Mouse (Mus musculus) midbrain, embryonic 12.5 days (tissue): ENCODE data around the gene Chrm3. TPM values are rescaled to one million over a fixed set of nuclear protein-coding genes. Genes with fewer than 3 reads are reported as not detected.

Experiments
- ATAC-seq: fragments of 200-750 bp; cut with Nextera tagmentation; 2 replicates; pipeline ENCODE4 v1.8.0; 2017; ENCODE audit warnings: low read depth, moderate TSS enrichment, moderate library complexity; ENCODE audit not compliant: low FRiP score
- H3K27ac ChIP-seq: fragments of 300-500 bp; sonication (generic); replicated peaks from 2 replicates; pipeline ENCODE4 v1.5.1; 2016; ENCODE audit warnings: mild to moderate bottlenecking
- H3K27me3 ChIP-seq: fragments of 300-500 bp; sonication (generic); 2 replicates; pipeline ENCODE4 v1.6.1; 2016; ENCODE audit warnings: mild to moderate bottlenecking
- H3K36me3 ChIP-seq: fragments of 300-500 bp; sonication (generic); 2 replicates; pipeline ENCODE4 v1.6.1; 2016
- H3K4me1 ChIP-seq: fragments of 300-500 bp; sonication (generic); 2 replicates; pipeline ENCODE4 v1.6.1; 2016
- H3K4me2 ChIP-seq: fragments of 300-500 bp; sonication (generic); replicated peaks from 2 replicates; pipeline ENCODE4 v1.6.1; 2016; ENCODE audit warnings: mild to moderate bottlenecking, moderate library complexity
- H3K4me3 ChIP-seq: fragments of 300-500 bp; sonication (generic); 2 replicates; pipeline ENCODE4 v1.5.1; 2016; ENCODE audit warnings: mild to moderate bottlenecking
- H3K9ac ChIP-seq: fragments of 300-500 bp; sonication (generic); replicated peaks from 2 replicates; pipeline ENCODE4 v1.6.1; 2016; ENCODE audit warnings: mild to moderate bottlenecking, moderate library complexity
- H3K9me3 ChIP-seq: fragments of 300-500 bp; sonication (generic); 2 replicates; pipeline ENCODE4 v1.6.1; 2016; ENCODE audit warnings: mild to moderate bottlenecking
- WGBS: fragments of 180-500 bp; shearing (Covaris S2); methylation state at CpG from one replicate; pipeline ENCODE4 v1.1.7; 2016; 5-methylcytosine and 5-hydroxymethylcytosine counted together
- polyA plus RNA-seq: library from polyadenylated mRNA; unstranded; fragments of >200 nt; fragmentation: Nextera tagmentation; extraction: Ambion mirVana; gene quantifications from 2 replicates; pipeline ENCODE4 v1.2.1, GENCODE M21; 2016

Gene Chrm3
- polyA plus RNA-seq, 1 experiment from 2014 or later, result 0.77 TPM

GRCm38 (mm10) chr13:9898664-9899369 lies 461.8 kb downstream of the Chrm3 start:
- no peak overlapping the region for H3K4me2 ChIP-seq
- no peaks in the 10 kb centered on the region for H3K4me1 ChIP-seq
- H3K27me3 ChIP-seq, result no peaks in the 10 kb centered on the region
- no peak for ATAC-seq
- H3K9me3 ChIP-seq, result 0 out of 2 replicates have a peak, but pooled peaks cover under 1% of the 10 kb centered on the region
- H3K27ac ChIP-seq, result no peak overlapping the region
- H3K4me3 ChIP-seq, result no peak overlapping the region
- no peak overlapping the region for H3K9ac ChIP-seq
- WGBS, result 76% methylated on average over 3 of the region's 3 CpGs
- H3K36me3 ChIP-seq, result no peaks in the 10 kb centered on the region

GRCm38 (mm10) chr13:9897231-9897630 lies 463.4 kb downstream of the Chrm3 start:
- 79% methylated on average over 1 of the region's 1 CpGs for WGBS
- H3K4me2 ChIP-seq, result no peak overlapping the region

DNA sequence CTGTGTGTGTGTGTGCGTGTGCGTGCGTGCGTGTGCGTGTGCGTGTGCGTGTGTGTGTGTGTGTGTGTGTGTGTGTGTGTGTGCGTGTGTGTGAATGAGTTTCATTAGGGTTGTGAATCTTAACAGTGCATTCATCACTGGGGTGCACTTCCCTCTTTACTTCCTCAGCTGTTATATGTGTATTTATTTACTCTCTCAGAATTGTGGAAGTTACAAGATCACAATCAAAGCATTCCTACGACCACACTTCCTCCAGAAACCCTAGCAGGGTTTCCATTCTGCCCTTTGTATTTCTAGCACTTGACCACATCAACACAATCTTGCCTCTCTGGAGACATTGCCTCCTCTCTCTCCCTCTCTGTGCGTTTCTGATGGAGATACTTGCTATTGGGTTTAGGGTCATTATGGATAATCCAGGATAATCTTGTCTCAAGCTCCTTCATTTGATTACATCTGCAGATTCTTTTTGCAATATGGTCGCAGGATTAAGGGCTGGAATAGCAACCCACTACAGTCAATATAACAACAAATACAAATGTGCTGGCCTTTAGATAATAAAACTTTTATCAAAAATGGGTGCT lies 465.5 kb downstream of the Chrm3 start:
- H3K36me3 ChIP-seq, result no peaks in the 10 kb centered on the region
- ATAC-seq, result no peak
- 82% methylated on average over 11 of the region's 11 CpGs for WGBS
- H3K9ac ChIP-seq, result no peak overlapping the region
- H3K9me3 ChIP-seq, result no peaks in the 10 kb centered on the region
- no peak overlapping the region for H3K4me3 ChIP-seq
- no peak overlapping the region for H3K4me2 ChIP-seq
- no peaks in the 10 kb centered on the region for H3K4me1 ChIP-seq
- no peak overlapping the region for H3K27ac ChIP-seq
- H3K27me3 ChIP-seq, result no peaks in the 10 kb centered on the region

More at GRCm38 (mm10) chr13:9897231-9897630, 463.4 kb downstream of the Chrm3 start:
- Histone ChIP-seq H3K4me3 (no peak overlapping the region), H3K27ac (no peak overlapping the region), H3K4me1 (no peaks in the 10 kb centered on the region), H3K9me3 (no peaks in the 10 kb centered on the region), H3K36me3 (no peaks in the 10 kb centered on the region), H3K9ac (no peak overlapping the region), H3K27me3 (no peaks in the 10 kb centered on the region)
- no peak for ATAC-seq

GRCm38 (mm10) chr13:9891088-9891487 lies 469.6 kb downstream of the Chrm3 start:
- no peak overlapping the region for H3K27ac ChIP-seq
- 89% methylated on average over 1 of the region's 1 CpGs for WGBS
- H3K4me1 ChIP-seq, result no peaks in the 10 kb centered on the region
- H3K4me2 ChIP-seq, result no peak overlapping the region
- no peaks in the 10 kb centered on the region for H3K27me3 ChIP-seq
- H3K36me3 ChIP-seq, result no peaks in the 10 kb centered on the region
- H3K9ac ChIP-seq, result no peak overlapping the region
- no peak overlapping the region for H3K4me3 ChIP-seq
- no peak for ATAC-seq
- no peaks in the 10 kb centered on the region for H3K9me3 ChIP-seq

GRCm38 (mm10) chr13:9890460-9890859 lies 470.2 kb downstream of the Chrm3 start:
- ATAC-seq, result no peak
- no peak overlapping the region for H3K4me2 ChIP-seq
- WGBS, result 42% methylated on average over 5 of the region's 5 CpGs

DNA sequence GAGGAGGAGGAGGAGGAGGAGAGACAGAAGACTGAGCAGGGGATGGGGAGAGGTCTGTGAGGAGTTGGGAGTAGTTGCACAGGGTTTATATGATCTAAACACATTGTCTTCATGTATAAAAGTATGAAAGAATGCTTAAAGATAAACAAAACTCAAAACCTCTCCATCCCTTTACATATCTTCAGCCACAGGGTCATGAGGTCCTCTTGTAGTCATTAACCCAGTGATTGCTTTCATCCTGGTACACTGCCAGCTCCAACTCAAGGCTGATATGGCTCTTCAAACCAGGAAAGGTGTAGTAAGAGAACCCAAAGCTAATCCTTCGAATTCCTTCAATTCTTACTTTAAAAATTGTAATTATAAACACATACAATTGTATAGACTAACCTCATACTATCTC lies 470.7 kb downstream of the Chrm3 start:
- ATAC-seq, result no peak
- H3K4me2 ChIP-seq, result no peak overlapping the region
- WGBS, result 84% methylated on average over 1 of the region's 1 CpGs
- H3K9me3 ChIP-seq, result no peaks in the 10 kb centered on the region
- no peaks in the 10 kb centered on the region for H3K36me3 ChIP-seq
- H3K9ac ChIP-seq, result no peak overlapping the region
- H3K27me3 ChIP-seq, result no peaks in the 10 kb centered on the region
- H3K4me1 ChIP-seq, result no peaks in the 10 kb centered on the region
- no peak overlapping the region for H3K27ac ChIP-seq
- no peak overlapping the region for H3K4me3 ChIP-seq

More at GRCm38 (mm10) chr13:9890460-9890859, 470.2 kb downstream of the Chrm3 start:
- Histone ChIP-seq H3K9ac (no peak overlapping the region), H3K36me3 (no peaks in the 10 kb centered on the region), H3K27ac (no peak overlapping the region), H3K4me3 (no peak overlapping the region), H3K4me1 (no peaks in the 10 kb centered on the region), H3K27me3 (no peaks in the 10 kb centered on the region), H3K9me3 (no peaks in the 10 kb centered on the region)

DNA sequence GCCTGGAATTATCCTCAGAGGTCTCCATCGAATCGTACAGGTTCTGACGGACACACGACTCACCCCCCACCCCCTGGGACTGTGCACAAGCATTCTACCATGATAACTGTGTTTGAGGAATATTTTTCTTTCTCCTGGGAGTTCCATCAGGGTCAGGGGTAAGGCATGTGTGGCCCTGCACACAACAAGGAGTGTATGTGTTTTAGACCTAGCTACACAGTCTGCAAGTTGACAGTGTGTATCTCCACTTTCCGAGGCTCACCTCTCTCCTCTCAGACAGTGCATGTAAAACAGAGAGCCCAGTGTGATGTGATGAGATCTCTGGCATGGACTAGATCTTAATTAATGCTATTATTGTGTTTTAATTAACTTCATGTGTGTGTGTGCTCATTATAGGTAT lies 472.4 kb downstream of the Chrm3 start:
- no peak for ATAC-seq
- Histone ChIP-seq H3K36me3 (no peaks in the 10 kb centered on the region), H3K4me3 (no peak overlapping the region), H3K27me3 (no peaks in the 10 kb centered on the region), H3K9me3 (no peaks in the 10 kb centered on the region), H3K27ac (no peak overlapping the region), H3K4me1 (no peaks in the 10 kb centered on the region), H3K9ac (no peak overlapping the region), H3K4me2 (no peak overlapping the region)
- WGBS, result 74% methylated on average over 5 of the region's 5 CpGs

GRCm38 (mm10) chr13:9887261-9887660 lies 473.4 kb downstream of the Chrm3 start:
- no peaks in the 10 kb centered on the region for H3K36me3 ChIP-seq
- no peak overlapping the region for H3K27ac ChIP-seq
- no peaks in the 10 kb centered on the region for H3K27me3 ChIP-seq
- no peaks in the 10 kb centered on the region for H3K4me1 ChIP-seq
- 92% methylated on average over 5 of the region's 5 CpGs for WGBS
- no peak overlapping the region for H3K4me2 ChIP-seq
- H3K9ac ChIP-seq, result no peak overlapping the region
- no peak for ATAC-seq
- H3K4me3 ChIP-seq, result no peak overlapping the region
- no peaks in the 10 kb centered on the region for H3K9me3 ChIP-seq

DNA sequence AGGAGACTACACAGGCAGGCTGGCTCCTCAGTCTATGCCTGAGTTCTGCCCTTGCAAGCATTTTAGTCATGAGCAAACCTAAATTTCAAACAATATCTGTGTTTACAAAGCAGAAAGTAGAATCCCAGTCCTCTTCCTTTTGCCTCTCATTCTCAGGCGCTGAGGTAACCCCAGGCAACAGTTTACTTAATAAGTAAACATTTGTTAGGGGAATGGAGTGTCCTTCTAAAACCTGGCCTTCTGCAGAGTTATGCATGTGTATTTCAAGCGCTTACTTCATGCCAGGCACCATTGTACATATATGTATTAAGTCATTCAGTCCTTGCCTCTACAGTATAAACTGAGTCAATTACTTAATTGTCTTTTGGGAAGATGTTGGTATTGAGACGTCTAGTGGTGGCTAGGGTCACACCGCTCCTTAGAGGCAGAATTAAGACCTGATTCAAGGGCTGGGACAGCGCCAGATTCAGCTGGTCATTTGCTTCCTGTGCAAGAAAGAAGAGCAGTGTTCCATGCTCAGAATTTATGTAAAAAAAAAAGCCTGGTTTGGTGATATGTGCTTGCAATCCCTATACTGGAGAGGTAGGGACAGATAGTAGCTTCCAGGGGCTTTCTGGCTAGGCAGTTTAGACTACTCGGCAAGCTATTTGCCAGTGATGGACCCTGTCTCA lies 474.0 kb downstream of the Chrm3 start:
- Histone ChIP-seq H3K27ac (no peak overlapping the region), H3K27me3 (no peaks in the 10 kb centered on the region), H3K36me3 (no peaks in the 10 kb centered on the region), H3K9ac (no peak overlapping the region), H3K4me1 (no peaks in the 10 kb centered on the region), H3K9me3 (no peaks in the 10 kb centered on the region), H3K4me2 (no peak overlapping the region), H3K4me3 (no peak overlapping the region)
- WGBS, result 79% methylated on average over 6 of the region's 6 CpGs
- no peak for ATAC-seq

DNA sequence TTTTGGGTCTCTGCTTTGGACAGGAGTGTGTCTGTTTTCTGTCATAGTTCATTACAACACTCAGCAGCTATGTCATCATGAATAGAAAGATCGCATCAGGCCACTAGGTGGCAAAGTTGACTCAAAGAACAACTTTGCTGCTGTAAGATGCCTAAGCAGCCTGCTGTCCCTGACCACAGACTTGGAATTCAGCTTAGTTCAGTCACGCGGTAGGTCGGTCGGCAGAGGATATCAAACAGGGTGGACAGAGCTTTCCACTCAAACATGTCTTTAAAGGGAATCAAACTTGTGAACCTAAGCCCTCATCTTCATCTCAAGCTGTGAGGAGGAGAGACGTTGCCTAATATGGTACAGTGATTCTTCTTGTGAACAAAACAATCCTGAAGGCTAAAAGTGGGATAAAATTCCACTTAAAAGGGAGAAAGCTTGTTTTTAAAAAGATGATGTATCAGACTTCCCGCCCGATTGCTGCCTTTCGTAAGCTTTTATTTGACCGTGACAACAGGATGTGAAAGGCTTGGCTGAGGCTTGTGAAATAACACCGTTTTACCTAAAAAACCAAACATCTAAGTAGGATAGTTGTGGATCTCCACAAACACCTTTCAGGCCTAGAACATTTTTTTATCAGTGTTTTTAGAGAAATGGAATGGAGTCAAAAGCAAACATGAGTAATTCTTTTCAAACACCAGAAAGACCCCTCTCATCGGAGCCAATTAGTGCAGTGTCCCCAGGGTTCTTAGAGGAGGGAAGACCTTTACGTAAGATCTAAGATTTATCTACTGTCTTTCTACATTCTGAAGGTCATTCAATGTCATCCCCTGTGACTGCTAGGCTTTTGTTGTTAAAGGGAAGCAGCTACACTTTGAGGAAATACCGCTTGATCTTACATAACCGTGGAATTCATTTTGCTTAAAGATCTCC lies 478.0 kb downstream of the Chrm3 start:
- H3K9ac ChIP-seq, result no peak overlapping the region
- WGBS, result 42% methylated on average over 15 of the region's 15 CpGs
- no peaks in the 10 kb centered on the region for H3K36me3 ChIP-seq
- H3K27ac ChIP-seq, result no peak overlapping the region
- H3K9me3 ChIP-seq, result no peaks in the 10 kb centered on the region
- H3K4me2 ChIP-seq, result no peak overlapping the region
- no peak overlapping the region for H3K4me3 ChIP-seq
- H3K4me1 ChIP-seq, result no peaks in the 10 kb centered on the region
- no peaks in the 10 kb centered on the region for H3K27me3 ChIP-seq
- ATAC-seq, result peak; percentile 89

DNA sequence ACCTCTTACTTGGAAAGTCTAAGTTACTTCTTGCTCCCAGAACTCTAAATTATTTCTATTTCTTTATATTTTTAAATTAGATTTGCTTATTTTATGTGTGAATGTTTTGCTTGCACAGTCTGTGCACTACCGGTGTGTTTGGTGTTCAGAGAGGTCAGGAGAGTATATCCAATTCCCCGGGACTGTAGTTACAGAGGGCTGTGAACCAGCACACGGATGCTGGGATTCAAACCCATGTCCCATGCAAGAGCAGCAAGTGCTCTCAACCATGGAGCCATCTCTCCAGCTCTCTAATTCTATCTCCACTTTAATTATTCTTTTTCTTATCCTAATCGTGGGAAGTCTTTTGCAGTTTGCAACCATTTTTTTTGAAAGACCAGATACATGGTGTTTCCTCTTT lies 478.7 kb downstream of the Chrm3 start:
- peak; percentile 14; the same call in 1 of the 2 replicates for ATAC-seq
- H3K27ac ChIP-seq, result no peak overlapping the region
- H3K9ac ChIP-seq, result no peak overlapping the region
- H3K4me1 ChIP-seq, result no peaks in the 10 kb centered on the region
- no peaks in the 10 kb centered on the region for H3K9me3 ChIP-seq
- WGBS, result 57% methylated on average over 4 of the region's 4 CpGs
- no peaks in the 10 kb centered on the region for H3K27me3 ChIP-seq
- no peak overlapping the region for H3K4me3 ChIP-seq
- no peaks in the 10 kb centered on the region for H3K36me3 ChIP-seq
- H3K4me2 ChIP-seq, result no peak overlapping the region
